ENCODE assay signal across 15 mouse cellular contexts in genomic region chr12:32143782-32144181, GRCm38 (mm10).
DNase-seq lines count a peak whose midpoint lies in the region; ATAC-seq and TF ChIP-seq lines count a peak whose summit lies in the region.
"Had no signal": no experiment of that assay in that cellular context is flagged by ENCODE, and none has a peak within 500 bp of the region (broad histone marks: within the 10 kb centered on the region; RNA-seq: fewer than 3 reads in every experiment).

No protein-coding gene starts in this region.

- no peak for TF ChIP-seq EP300 in stomach, postnatal 0 days (optimal IDR thresholded peaks at IDR 0.05)

- intact Hi-C loops in gastrocnemius, adult 2 months (cut with DNase I), result loop anchor here (1.0 to 10.0 kb wide), 2 partner anchors 101 to 175 kb away; no protein-coding TSS in a partner anchor

- no peak for TF ChIP-seq CTCF in stomach, postnatal 0 days (IDR thresholded peaks at IDR 0.05; ENCODE audit: low read depth)
- TF ChIP-seq CTCF in gastrocnemius, adult 2 months (IDR thresholded peaks at IDR 0.05), result no peak

- H3K36me3 ChIP-seq in liver, embryonic 15.5 days (replicated peaks), result no peaks in the 10 kb centered on the region
- no peaks in the 10 kb centered on the region for H3K36me3 ChIP-seq in stomach, postnatal 0 days (ENCODE audit: control insufficient read depth, insufficient read depth, low read length)
- H3K36me3 ChIP-seq: G1E; hindbrain, embryonic 15.5 days; intestine, embryonic 15.5 days; lung, embryonic 15.5 days; midbrain, embryonic 12.5 days had no signal

- peaks cover 55% of the 10 kb centered on the region for H3K4me1 ChIP-seq in liver, embryonic 15.5 days (replicated peaks)
- no peaks in the 10 kb centered on the region for H3K4me1 ChIP-seq in stomach, postnatal 0 days (replicated peaks; ENCODE audit: control insufficient read depth, insufficient read depth)
- H3K4me1 ChIP-seq: forebrain, embryonic 13.5 days; hindbrain, embryonic 15.5 days; intestine, embryonic 15.5 days; midbrain, embryonic 12.5 days had no signal

- H3K9me3 ChIP-seq in liver, embryonic 15.5 days (replicated peaks), result no peaks in the 10 kb centered on the region
- H3K9me3 ChIP-seq in stomach, postnatal 0 days (ENCODE audit: control insufficient read depth, low read length), result no peaks in the 10 kb centered on the region
- H3K9me3 ChIP-seq: forebrain, embryonic 13.5 days; G1E; hindbrain, embryonic 15.5 days; intestine, embryonic 15.5 days; lung, embryonic 15.5 days; midbrain, embryonic 12.5 days had no signal

- H3K9ac ChIP-seq in liver, embryonic 15.5 days, result peak overlapping the region; percentile 51; the same call in 1 of the 2 replicates
- no peak overlapping the region for H3K9ac ChIP-seq in stomach, postnatal 0 days (ENCODE audit: low read length)
- H3K9ac ChIP-seq: forebrain, embryonic 13.5 days; hindbrain, embryonic 15.5 days; intestine, embryonic 15.5 days; lung, embryonic 15.5 days; midbrain, embryonic 12.5 days had no signal

- H3K4me3 ChIP-seq in liver, embryonic 15.5 days (replicated peaks), result peak overlapping the region; percentile 29; the same call in 1 of the 2 replicates
- H3K4me3 ChIP-seq in stomach, postnatal 0 days (ENCODE audit: low read depth, low read length), result no peak overlapping the region
- H3K4me3 ChIP-seq in gastrocnemius, adult 2 months, result no peak overlapping the region
- H3K4me3 ChIP-seq: forebrain, embryonic 13.5 days; hindbrain, embryonic 15.5 days; intestine, embryonic 15.5 days; left cerebral cortex, adult 2 months; lung, embryonic 15.5 days; midbrain, embryonic 12.5 days had no signal

- H3K27me3 ChIP-seq in liver, embryonic 15.5 days, result no peaks in the 10 kb centered on the region
- no peaks in the 10 kb centered on the region for H3K27me3 ChIP-seq in stomach, postnatal 0 days (ENCODE audit: control insufficient read depth, insufficient read depth, low read length)
- H3K27me3 ChIP-seq: CH12.LX; forebrain, embryonic 13.5 days; hindbrain, embryonic 15.5 days; intestine, embryonic 15.5 days; lung, embryonic 15.5 days; midbrain, embryonic 12.5 days had no signal

- peak overlapping the region; percentile 96 for H3K27ac ChIP-seq in liver, embryonic 15.5 days (replicated peaks)
- no peak overlapping the region for H3K27ac ChIP-seq in stomach, postnatal 0 days (replicated peaks)
- no peak overlapping the region for H3K27ac ChIP-seq in gastrocnemius, adult 2 months
- H3K27ac ChIP-seq: forebrain, embryonic 13.5 days; hindbrain, embryonic 15.5 days; intestine, embryonic 15.5 days; left cerebral cortex, adult 2 months; lung, embryonic 15.5 days; midbrain, embryonic 12.5 days had no signal

- peak; percentile 58 for ATAC-seq in erythroid progenitor cell, adult 5-6 weeks (replicated peaks; ENCODE audit: low FRiP score, poor library complexity, severe bottlenecking)
- peak; percentile 49 for ATAC-seq in liver, embryonic 15.5 days (ENCODE audit: insufficient read depth)
- no peak for ATAC-seq in stomach, postnatal 0 days (ENCODE audit: low FRiP score, low TSS enrichment)

- peak overlapping the region; percentile 67 for H3K4me2 ChIP-seq in liver, embryonic 15.5 days
- no peak overlapping the region for H3K4me2 ChIP-seq in stomach, postnatal 0 days (replicated peaks; ENCODE audit: low read depth)
- H3K4me2 ChIP-seq: forebrain, embryonic 13.5 days; hindbrain, embryonic 15.5 days; intestine, embryonic 15.5 days; lung, embryonic 15.5 days; midbrain, embryonic 12.5 days had no signal

- DNase-seq in spleen, adult 12 weeks (ENCODE audit: low spot score), result peak; percentile 14
- no peak for DNase-seq in spleen, postnatal 4 days (ENCODE audit: low spot score in 2 of 2)
- no peak for DNase-seq in stomach, postnatal 0 days (ENCODE audit: low spot score)
- DNase-seq in gastrocnemius, adult 2 months, result no peak
- no peak for DNase-seq in ovary, postnatal 10 days (ENCODE audit: low spot score)

- WGBS in liver, embryonic 15.5 days (ENCODE audit: insufficient replicate concordance), result 18% methylated on average over 5 of the region's 5 CpGs
- 87% methylated on average over 5 of the region's 5 CpGs for WGBS in stomach, postnatal 0 days
